Mouse (Mus musculus): ENCODE measurements around the gene Exoc6.

GRCm38 (mm10) chr19:37525925-37526324, 24.3 kb upstream of the Exoc6 start:
- TF ChIP-seq POLR2A (IDR thresholded peaks at IDR 0.05; ENCODE audit: control insufficient read depth, low read depth, low read length) = no peak
- no peak for TF ChIP-seq CTCF (IDR thresholded peaks at IDR 0.05; ENCODE audit: control insufficient read depth, insufficient read depth, insufficient replicate concordance, low read depth, low read length)

Data from testis, adult 2 months (tissue).